Mouse (Mus musculus) thymus, postnatal 14 days (tissue): ENCODE measurements around the gene Tmprss12.
A peak's percentile ranks its signal among the peaks of the same experiment; 100 is the strongest.
"Not testable (repeated sequence)": the region's sequence is repeated elsewhere in the genome, so short reads cannot be mapped to it uniquely, and the experiment has no call there.

ENCODE experiments used
- DNase-seq: peaks from one replicate; pipeline ENCODE4 v3.0.0; 2021

Gene Tmprss12

GRCm38 (mm10) chr15:100325235-100325634 lies 44.6 kb downstream of the Tmprss12 start:
- no peak for DNase-seq

- DNase-seq = not testable (repeated sequence)
These were observed 47.5 kb downstream of the Tmprss12 start for GRCm38 (mm10) chr15:100328089-100328488.

GRCm38 (mm10) chr15:100329336-100329735 lies 48.7 kb downstream of the Tmprss12 start:
- DNase-seq = not testable (repeated sequence)

- no peak for DNase-seq
These were observed 50.1 kb downstream of the Tmprss12 start for GRCm38 (mm10) chr15:100330739-100331138.

GRCm38 (mm10) chr15:100332077-100332961 lies 51.7 kb downstream of the Tmprss12 start:
- not testable (repeated sequence) for DNase-seq

GRCm38 (mm10) chr15:100334629-100335028 lies 54.0 kb downstream of the Tmprss12 start, which contains the start of gene Mettl7a3:
TSS of gene Mettl7a3 (plus strand) at chr15:100334929.
- DNase-seq = no peak

GRCm38 (mm10) chr15:100337328-100337727 lies 56.7 kb downstream of the Tmprss12 start:
- not testable (repeated sequence) for DNase-seq

- peak; percentile 80 for DNase-seq
These were observed 57.2 kb downstream of the Tmprss12 start for GRCm38 (mm10) chr15:100337847-100338246.

GRCm38 (mm10) chr15:100341314-100341980 lies 60.8 kb downstream of the Tmprss12 start:
- not testable (repeated sequence) for DNase-seq
